Comparison of ENCODE assay signal across 23 mouse cellular contexts in the genomic region with DNA sequence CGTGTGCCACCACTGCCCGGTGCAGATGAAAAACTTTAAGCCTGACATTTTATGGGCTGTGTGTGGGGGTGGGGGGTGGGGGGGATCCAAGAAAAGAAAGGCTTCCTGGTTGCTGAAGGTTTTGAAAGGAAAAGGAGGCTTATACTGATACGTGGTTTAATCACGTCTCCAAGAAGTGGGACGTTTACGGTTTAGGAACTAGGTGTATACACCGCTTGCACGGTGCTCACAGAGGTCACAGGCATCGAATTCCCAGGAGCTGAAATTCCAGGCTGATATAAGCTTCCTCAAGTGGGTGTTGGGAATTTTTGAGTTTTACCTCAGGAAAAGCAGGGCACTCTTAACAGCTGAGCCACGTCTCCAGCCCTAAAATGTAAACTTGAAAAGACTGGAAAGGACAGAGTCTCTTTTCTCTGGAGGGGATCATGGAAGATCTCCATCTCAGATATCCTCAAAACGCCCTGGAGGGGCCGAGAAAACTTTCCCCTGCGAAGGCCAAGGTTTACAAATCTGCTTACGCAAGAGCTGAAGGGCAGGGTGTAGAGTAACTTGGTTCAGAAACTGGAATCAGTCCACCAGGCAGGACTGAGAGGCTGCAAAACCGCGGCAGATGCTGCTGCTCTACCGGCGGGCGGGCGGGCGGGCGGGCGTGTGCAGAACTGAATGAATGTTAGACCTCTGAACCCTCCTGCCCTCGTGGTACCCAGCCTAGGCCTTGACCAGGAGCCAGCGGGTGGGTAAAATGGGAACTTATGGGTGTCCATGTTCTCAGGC. TPM values are rescaled to one million over a fixed set of nuclear protein-coding genes. Genes with fewer than 3 reads are reported as not detected.
DNase-seq lines count a peak whose midpoint lies in the region; ATAC-seq and TF ChIP-seq lines count a peak whose summit lies in the region.
"Had no signal": no experiment of that assay in that cellular context is flagged by ENCODE, and none has a peak within 500 bp of the region (broad histone marks: within the 10 kb centered on the region; RNA-seq: fewer than 3 reads in every experiment).

No protein-coding gene starts in this region.

- no peak overlapping the region for H3K4me3 ChIP-seq in kidney, adult 2 months (ENCODE audit: insufficient read depth, low read depth, low read length)
- H3K4me3 ChIP-seq in midbrain, postnatal 0 days (ENCODE audit: low read depth, low read length), result no peak overlapping the region
- no peak overlapping the region for H3K4me3 ChIP-seq in midbrain, embryonic 16.5 days (ENCODE audit: low read depth, low read length)
- H3K4me3 ChIP-seq: hindbrain, embryonic 15.5 days; layer of hippocampus, adult 2 months; left cerebral cortex, adult 2 months; limb, embryonic 12.5 days; myocyte had no signal

- TF ChIP-seq CTCF in kidney, adult 2 months (conservative IDR thresholded peaks at IDR 0.05; ENCODE audit: insufficient read depth, insufficient read length, low read depth, low read length), result no peak
- no peak for TF ChIP-seq CTCF in midbrain, postnatal 0 days (IDR thresholded peaks at IDR 0.05)

- DNase-seq in adrenal gland, postnatal 10 days, result peak; percentile 15
- DNase-seq in adrenal gland, postnatal 25 days, result no peak
- DNase-seq in kidney, adult 2 months, result peak; percentile 59
- DNase-seq in kidney, postnatal 14 days, result no peak
- DNase-seq in midbrain, postnatal 0 days (ENCODE audit: low spot score), result no peak
- DNase-seq in cerebellum, postnatal 25 days, result no peak
- DNase-seq in T-cell, adult 2 months (ENCODE audit: low spot score), result no peak
- DNase-seq: cerebellum, adult 9-10 months; gastrocnemius, postnatal 36 days; spleen, adult 18-20 months had no signal

- 6% methylated on average over 25 of the region's 25 CpGs for WGBS in kidney, adult 2 months
- WGBS in midbrain, postnatal 0 days, result 1% methylated on average over 25 of the region's 25 CpGs
- 1% methylated on average over 25 of the region's 25 CpGs for WGBS in midbrain, embryonic 16.5 days

- no peak for TF ChIP-seq POLR2A in kidney, adult 2 months (IDR thresholded peaks at IDR 0.05; ENCODE audit: low read depth, low read length)

- no peak overlapping the region for H3K9ac ChIP-seq in midbrain, postnatal 0 days (replicated peaks; ENCODE audit: low read length, poor library complexity, severe bottlenecking)
- H3K9ac ChIP-seq in midbrain, embryonic 16.5 days (ENCODE audit: low read depth, low read length), result no peak overlapping the region
- H3K9ac ChIP-seq: hindbrain, embryonic 15.5 days; limb, embryonic 12.5 days had no signal

- ATAC-seq in midbrain, postnatal 0 days (ENCODE audit: low FRiP score), result 0 out of 2 replicates have a peak, but pooled peaks have one; percentile 13
- ATAC-seq in midbrain, embryonic 16.5 days, result no peak

- no peaks in the 10 kb centered on the region for H3K36me3 ChIP-seq in kidney, adult 2 months (ENCODE audit: control insufficient read depth, insufficient read depth, low read length)
- no peaks in the 10 kb centered on the region for H3K36me3 ChIP-seq in midbrain, postnatal 0 days (ENCODE audit: insufficient read depth, low read length)
- no peaks in the 10 kb centered on the region for H3K36me3 ChIP-seq in midbrain, embryonic 16.5 days (ENCODE audit: control insufficient read depth, insufficient read depth, low read length)
- H3K36me3 ChIP-seq: hindbrain, embryonic 15.5 days; limb, embryonic 12.5 days had no signal

- H3K27ac ChIP-seq in kidney, adult 2 months (ENCODE audit: insufficient read depth, low read depth, low read length), result no peak overlapping the region
- H3K27ac ChIP-seq in midbrain, postnatal 0 days (ENCODE audit: low read depth, low read length), result no peak overlapping the region
- H3K27ac ChIP-seq in midbrain, embryonic 16.5 days (ENCODE audit: low read length), result no peak overlapping the region
- H3K27ac ChIP-seq: hindbrain, embryonic 15.5 days; layer of hippocampus, adult 2 months; left cerebral cortex, adult 2 months; limb, embryonic 12.5 days had no signal

- no peaks in the 10 kb centered on the region for H3K4me1 ChIP-seq in kidney, adult 2 months (ENCODE audit: control insufficient read depth, insufficient read depth, low read length)
- no peaks in the 10 kb centered on the region for H3K4me1 ChIP-seq in midbrain, postnatal 0 days (ENCODE audit: insufficient read depth, low read length)
- H3K4me1 ChIP-seq in midbrain, embryonic 16.5 days (ENCODE audit: control insufficient read depth, insufficient read depth, low read length), result no peaks in the 10 kb centered on the region
- H3K4me1 ChIP-seq: hindbrain, embryonic 15.5 days; limb, embryonic 12.5 days had no signal

- peaks cover 17% of the 10 kb centered on the region for H3K27me3 ChIP-seq in kidney, adult 2 months (replicated peaks; ENCODE audit: control insufficient read depth, insufficient read depth, low read length)
- peaks cover 76% of the 10 kb centered on the region for H3K27me3 ChIP-seq in midbrain, postnatal 0 days (ENCODE audit: insufficient read depth, low read length)
- peaks cover 78% of the 10 kb centered on the region for H3K27me3 ChIP-seq in midbrain, embryonic 16.5 days (ENCODE audit: control insufficient read depth, insufficient read depth, low read depth, low read length)
- H3K27me3 ChIP-seq: CH12.LX had no signal

- no peak overlapping the region for H3K4me2 ChIP-seq in midbrain, postnatal 0 days (ENCODE audit: low read depth, low read length, poor library complexity, severe bottlenecking)
- H3K4me2 ChIP-seq in midbrain, embryonic 16.5 days (ENCODE audit: low read length), result no peak overlapping the region
- H3K4me2 ChIP-seq: hindbrain, embryonic 15.5 days; limb, embryonic 12.5 days had no signal

- no peaks in the 10 kb centered on the region for H3K9me3 ChIP-seq in midbrain, postnatal 0 days (ENCODE audit: low read length)
- H3K9me3 ChIP-seq in midbrain, embryonic 16.5 days (replicated peaks; ENCODE audit: control insufficient read depth, low read length, poor library complexity, severe bottlenecking), result no peaks in the 10 kb centered on the region
- H3K9me3 ChIP-seq: hindbrain, embryonic 15.5 days; limb, embryonic 12.5 days had no signal

RNA-seq across cellular contexts. Expression of a gene that starts 18.5 kb away (rescaled TPM):
- total RNA-seq in adrenal gland, postnatal 10 days (2021), result under 1 TPM; 0.51 to 0.67 TPM
- 1.6 and 1.8 TPM in 2 replicates for total RNA-seq in adrenal gland, postnatal 25 days (2021)
- 0.15 and 0.39 TPM in 2 replicates for polyA plus RNA-seq in kidney, adult 2 months (2012; rRNA removed)
- total RNA-seq in midbrain, postnatal 0 days (2014; rRNA removed), result not detected in 2 replicates
- not detected in 2 replicates for polyA plus RNA-seq in midbrain, postnatal 0 days (2015; fragmentation: Nextera tagmentation; extraction: Ambion mirVana)
- not detected in 2 replicates for polyA plus RNA-seq in midbrain, embryonic 16.5 days (2015; fragmentation: Nextera tagmentation; extraction: Ambion mirVana)
- total RNA-seq: CH12.LX; gastrocnemius, postnatal 36 days; layer of hippocampus, adult 2 months; left cerebral cortex, adult 2 months had no signal
- polyA plus RNA-seq: embryonic facial prominence, embryonic 14.5 days; forebrain, embryonic 11.5 days; heart, embryonic 14.5 days; hindbrain, embryonic 15.5 days; kidney, embryonic 16.5 days; limb, embryonic 12.5 days; liver, embryonic 16.5 days; myocyte; stomach, embryonic 16.5 days had no signal

RNA-seq across cellular contexts. Expression of a gene that starts 34.8 kb away (rescaled TPM):
- total RNA-seq in adrenal gland, postnatal 10 days (2021), result 1 to 10 TPM; 2.2 to 3.2 TPM
- 4.9 TPM in 2 replicates for total RNA-seq in adrenal gland, postnatal 25 days (2021)
- polyA plus RNA-seq in kidney, adult 2 months (2012; rRNA removed), result 5.1 and 7.2 TPM in 2 replicates
- 1.2 and 4.2 TPM in 2 replicates for total RNA-seq in midbrain, postnatal 0 days (2014; rRNA removed)
- polyA plus RNA-seq in midbrain, postnatal 0 days (2015; fragmentation: Nextera tagmentation; extraction: Ambion mirVana), result 2.1 and 2.8 TPM in 2 replicates
- 0.70 and 0.87 TPM in 2 replicates for polyA plus RNA-seq in midbrain, embryonic 16.5 days (2015; fragmentation: Nextera tagmentation; extraction: Ambion mirVana)
- total RNA-seq: CH12.LX had no signal
- polyA plus RNA-seq: myocyte had no signal

Comparison
In these comparisons a context has a peak if more than half of its experiments do, and no peak if none do; other contexts are left out.
1. DNase-seq: peak in adrenal gland, postnatal 10 days (single experiment) and kidney, adult 2 months (single experiment); none in adrenal gland, postnatal 25 days (single experiment), kidney, postnatal 14 days (single experiment), midbrain, postnatal 0 days (single experiment), cerebellum, postnatal 25 days (0 of 2) and T-cell, adult 2 months (single experiment).